Mouse (Mus musculus) liver, postnatal 0 days (tissue): ENCODE measurements around the gene Abhd4.

Experiments
- CTCF ChIP-seq: sonication (generic); IDR thresholded peaks from 2 replicates; pipeline ENCODE4 v1.5.1; 2016; ENCODE audit warnings: antibody characterized with exemption, low read depth
- EP300 ChIP-seq: IDR thresholded peaks from 2 replicates; pipeline ENCODE4 v1.6.1; 2016; ENCODE audit warnings: antibody characterized with exemption, low read depth, mild to moderate bottlenecking

DNA sequence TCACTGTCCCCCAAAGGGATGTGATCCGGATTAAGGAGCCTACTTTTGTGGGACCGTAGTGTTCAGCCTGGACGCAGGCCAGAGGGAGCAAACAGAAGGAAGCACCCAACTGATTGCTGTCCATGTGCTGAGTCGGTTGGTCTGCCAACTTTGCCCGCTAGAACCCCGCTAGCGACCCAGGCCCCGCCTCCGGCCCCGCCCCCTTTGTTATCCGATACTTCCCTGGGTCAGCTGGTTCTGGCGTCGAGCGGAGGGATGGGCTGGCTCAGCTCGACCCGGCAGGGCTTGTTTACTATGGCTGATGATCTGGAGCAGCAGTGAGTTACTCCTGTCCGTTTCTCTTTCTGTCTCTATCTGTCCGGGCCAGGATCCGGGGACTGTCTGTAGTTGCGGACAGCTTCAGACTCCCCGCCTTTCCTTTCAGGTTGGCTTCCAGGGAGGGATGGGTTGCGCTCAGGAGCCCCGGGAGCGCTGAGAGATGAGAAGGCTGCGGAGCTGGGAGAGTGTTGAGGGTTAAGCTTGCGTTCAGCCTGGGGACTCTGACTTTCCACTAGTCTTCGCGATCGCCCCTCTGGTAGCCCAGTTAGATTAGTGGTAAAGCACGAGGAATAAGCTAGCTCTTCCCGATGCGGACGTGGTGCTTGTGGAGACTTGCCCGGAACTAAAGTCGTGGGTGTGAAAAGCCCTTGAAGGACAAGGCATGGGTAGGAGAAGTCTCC is 5.2 kb downstream of the Abhd4 start:
- TF ChIP-seq CTCF (no peak), EP300 (no peak)
